Mouse (Mus musculus): Measurements from ENCODE around the gene Dock9. TPM values are rescaled to one million over a fixed set of nuclear protein-coding genes. Genes with fewer than 3 reads are reported as not detected.

The Dock9 gene
- total RNA-seq (2012; rRNA removed) (11.1 and 12.2 TPM in 2 replicates), total RNA-seq (2014; rRNA removed) (8.6 and 9.3 TPM in 2 replicates), polyA plus RNA-seq (2012; ENCODE audit: insufficient read length, low read depth) (10.3 and 10.4 TPM in 2 replicates)

DNA sequence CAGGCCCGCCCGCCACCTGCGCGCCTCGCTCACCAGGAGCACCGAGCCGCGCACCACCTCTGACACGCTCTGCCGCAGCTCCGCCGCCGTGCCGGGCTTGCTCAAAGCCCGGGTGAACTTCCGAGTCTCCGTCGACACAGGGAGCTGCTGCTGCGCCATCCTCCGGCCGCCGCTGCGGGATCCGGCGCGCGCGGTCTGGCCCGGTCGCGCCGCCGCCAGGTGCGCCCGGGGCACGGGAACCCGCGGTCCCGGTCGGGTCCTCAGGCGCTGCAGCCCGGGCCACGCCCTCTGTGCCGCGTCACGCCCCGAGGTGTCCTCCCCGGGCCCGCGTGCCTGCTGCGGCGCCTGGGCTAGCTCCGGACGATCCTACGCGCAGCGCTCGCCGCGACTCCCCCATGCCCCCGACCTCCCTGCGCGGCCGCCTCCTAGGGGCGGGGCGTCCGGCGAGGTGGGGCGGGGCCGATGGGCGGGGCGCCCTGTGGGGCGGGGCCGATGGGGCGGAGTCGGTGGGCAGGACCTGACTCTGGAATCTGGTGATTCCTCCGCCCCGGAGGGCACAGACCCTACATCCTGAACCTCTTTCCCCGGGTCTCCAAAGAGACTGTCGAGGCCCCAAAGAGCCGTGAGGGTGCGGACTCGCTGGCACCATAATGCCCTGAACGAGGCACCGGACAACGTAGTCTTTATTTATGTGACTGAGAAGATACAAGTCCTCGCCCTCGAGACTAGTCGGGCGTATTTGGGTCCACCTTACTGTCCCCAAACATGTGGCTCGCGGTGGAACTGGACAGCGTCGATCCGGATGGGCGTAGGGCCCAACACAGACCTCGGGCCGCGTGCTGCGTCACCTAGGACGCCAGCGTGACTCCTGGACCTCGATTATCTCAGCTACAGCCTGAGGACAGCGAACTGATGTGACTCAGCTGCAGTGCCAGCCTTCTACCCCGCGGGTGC, at the start of gene Dock9:
TSS of gene Dock9 (minus strand) at position 381 of the 954 bp plus-strand sequence.
- peak within 1 kb of the TSS; percentile 64 to 87 (median 75) for H3K4me3 ChIP-seq (replicated peaks in 1 of 3; ENCODE audit: low read depth in 2 of 3, low read length in 2 of 3, poor library complexity in 1 of 3)
- dilution Hi-C loops (cut with MboI; ENCODE audit: extremely low pct_ligation_motif_present, extremely low pct_unique_long_range_greater_than_20kb, low sequenced_read_pairs) (no loop called here), in situ Hi-C loops (cut with MboI; ENCODE audit: low pct_ligation_motif_present, low pct_unique_long_range_greater_than_20kb, low sequenced_read_pairs) (no loop called here)
- peak; percentile 67 for TF ChIP-seq MAX (IDR thresholded peaks at IDR 0.05; ENCODE audit: low read length)
- TF ChIP-seq ZMIZ1 (IDR thresholded peaks at IDR 0.05; ENCODE audit: low read depth, low read length), result no peak; the same call in 1 of the 2 replicates
- no peak; a peak in 1 of 4 replicates for TF ChIP-seq CTCF (conservative IDR thresholded peaks at IDR 0.05 in 1 of 2, IDR thresholded peaks at IDR 0.05 in 1 of 2; ENCODE audit: low read depth in 2 of 2, low read length in 2 of 2)
- no peak for TF ChIP-seq USF1 (IDR thresholded peaks at IDR 0.05; ENCODE audit: low read depth, low read length)
- peak; percentile 70 for TF ChIP-seq NRF1 (IDR thresholded peaks at IDR 0.05; ENCODE audit: low read depth, low read length)
- 0 out of 2 replicates have a peak, but pooled peaks have one; percentile 20 for TF ChIP-seq MAZ (IDR thresholded peaks at IDR 0.05; ENCODE audit: low read depth, low read length)
- TF ChIP-seq ELF1 (IDR thresholded peaks at IDR 0.05; ENCODE audit: low read depth, low read length), result no peak; the same call in 1 of the 2 replicates
- peak; percentile 40; the same call in 1 of the 2 replicates for TF ChIP-seq MXI1 (IDR thresholded peaks at IDR 0.05; ENCODE audit: low read depth, low read length)
- TF ChIP-seq TCF12 (IDR thresholded peaks at IDR 0.05; ENCODE audit: low read depth, low read length), result peak; percentile 62; the same call in 1 of the 2 replicates
- TF ChIP-seq BHLHE40 (IDR thresholded peaks at IDR 0.05; ENCODE audit: low read depth, low read length), result peak; percentile 19; the same call in 1 of the 2 replicates
- TF ChIP-seq ETS1 (conservative IDR thresholded peaks at IDR 0.05; ENCODE audit: low read depth, low read length), result no peak
- no peak for TF ChIP-seq KAT2A (IDR thresholded peaks at IDR 0.05; ENCODE audit: insufficient replicate concordance, low read length)
- no peak for TF ChIP-seq JUN (IDR thresholded peaks at IDR 0.05; ENCODE audit: insufficient read depth, low read depth, low read length)
- no peak; the same call in 1 of the 2 replicates for TF ChIP-seq MYC (IDR thresholded peaks at IDR 0.05; ENCODE audit: low read depth, low read length)
- no peak for TF ChIP-seq E2F4 (IDR thresholded peaks at IDR 0.05; ENCODE audit: insufficient replicate concordance, low read depth, low read length)
- peak; percentile 79 for TF ChIP-seq UBTF (IDR thresholded peaks at IDR 0.05; ENCODE audit: low read depth, low read length)
- TF ChIP-seq ZNF384 (IDR thresholded peaks at IDR 0.05; ENCODE audit: low read depth, low read length), result no peak
- no peak for TF ChIP-seq ZC3H11A (IDR thresholded peaks at IDR 0.05; ENCODE audit: low read depth, low read length)
- DNase-seq (ENCODE audit: extremely low read depth), result peak; percentile 82
- H3K9me3 ChIP-seq (replicated peaks; ENCODE audit: low read length), result no peaks in the 10 kb centered on the region
- H3K27me3 ChIP-seq (replicated peaks), result no peaks in the 10 kb centered on the region
- peaks cover 0 to 4% of the 10 kb centered on the region in 2 experiments for H3K36me3 ChIP-seq (replicated peaks in 1 of 2; ENCODE audit: control insufficient read depth in 1 of 2, insufficient read depth in 1 of 2, low read length in 1 of 2)
- H3K9ac ChIP-seq (ENCODE audit: insufficient read depth, low read depth), result peak within 1 kb of the TSS; percentile 51
- peak within 1 kb of the TSS; percentile 83 for H3K4me2 ChIP-seq (ENCODE audit: insufficient read depth, low read depth, poor library complexity, severe bottlenecking)
- peak within 1 kb of the TSS; percentile 76 for H3K27ac ChIP-seq (ENCODE audit: insufficient read depth, low read depth)
- H3K4me1 ChIP-seq (ENCODE audit: control insufficient read depth in 1 of 2, insufficient read depth in 2 of 2), result peaks cover 0 to 29% of the 10 kb centered on the region in 2 experiments; a peak in 2 of 4 replicates
- no peaks in the 10 kb centered on the region for H3K79me2 ChIP-seq (replicated peaks; ENCODE audit: control insufficient read depth, extremely low read depth, insufficient read depth, poor library complexity, severe bottlenecking)

Measured in CH12.LX (cell line).